Mouse (Mus musculus) forebrain, embryonic 13.5 days (tissue): ENCODE results near the gene Bora. TPM values are rescaled to one million over a fixed set of nuclear protein-coding genes. Genes with fewer than 3 reads are reported as not detected.

Source experiments
- ATAC-seq: fragments of 200-750 bp; cut with Nextera tagmentation; 2 replicates; pipeline ENCODE4 v1.8.0; 2017
- H3K27ac ChIP-seq: fragments of 300-500 bp; sonication (generic); 2 replicates; pipeline ENCODE4 v1.5.1; 2015; ENCODE audit warnings: inconsistent platforms, mild to moderate bottlenecking, moderate library complexity
- H3K27me3 ChIP-seq: fragments of 300-500 bp; sonication (generic); 2 replicates; pipeline ENCODE4 v1.6.1; 2015; ENCODE audit warnings: mild to moderate bottlenecking, inconsistent platforms
- H3K36me3 ChIP-seq: fragments of 300-500 bp; sonication (generic); 2 replicates; pipeline ENCODE4 v1.6.1; 2015; ENCODE audit warnings: mild to moderate bottlenecking, inconsistent platforms; ENCODE audit not compliant: poor library complexity, severe bottlenecking
- H3K4me1 ChIP-seq: fragments of 300-500 bp; sonication (generic); 2 replicates; pipeline ENCODE4 v1.6.1; 2015; ENCODE audit warnings: inconsistent platforms
- H3K4me2 ChIP-seq: fragments of 300-500 bp; sonication (generic); 2 replicates; pipeline ENCODE4 v1.6.1; 2015; ENCODE audit warnings: inconsistent platforms, mild to moderate bottlenecking, moderate library complexity
- H3K4me3 ChIP-seq: fragments of 300-500 bp; sonication (generic); 2 replicates; pipeline ENCODE4 v1.5.1; 2015; ENCODE audit warnings: mild to moderate bottlenecking, inconsistent platforms
- H3K9ac ChIP-seq: fragments of 300-500 bp; sonication (generic); 2 replicates; pipeline ENCODE4 v1.6.1; 2015; ENCODE audit warnings: mild to moderate bottlenecking, inconsistent platforms
- H3K9me3 ChIP-seq: fragments of 300-500 bp; sonication (generic); replicated peaks from 2 replicates; pipeline ENCODE4 v1.6.1; 2016; ENCODE audit warnings: inconsistent platforms
- WGBS: fragments of 180-500 bp; shearing (Covaris S2); methylation state at CpG from one replicate; pipeline ENCODE4 v1.1.7; 2015; 5-methylcytosine and 5-hydroxymethylcytosine counted together
- polyA plus RNA-seq: library from polyadenylated mRNA; unstranded; fragments of >200 nt; fragmentation: Nextera tagmentation; extraction: Ambion mirVana; gene quantifications from 2 replicates; pipeline ENCODE4 v1.2.1, GENCODE M21; 2015

Bora gene
- polyA plus RNA-seq, 1 experiment from 2014 or later: 50.4 TPM

DNA sequence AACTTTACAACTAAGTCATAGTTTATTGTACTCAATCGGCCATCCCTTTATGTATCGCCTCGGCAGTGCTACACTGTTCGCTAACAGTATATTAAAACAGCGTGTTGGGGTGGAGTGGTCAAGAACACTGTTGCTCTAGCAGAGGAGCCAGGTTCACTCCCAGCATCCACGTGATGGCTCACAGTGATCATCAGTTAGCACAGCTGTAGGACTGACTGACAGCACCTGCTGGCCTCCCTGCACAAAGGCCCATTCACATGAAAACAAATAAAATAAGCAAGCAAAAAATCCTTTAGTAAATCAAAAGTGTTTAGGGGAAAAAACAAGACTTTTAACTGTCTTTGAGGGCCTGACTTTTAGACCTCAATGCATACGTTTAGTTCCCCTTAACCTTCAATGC lies 42.9 kb downstream of the Bora start:
- H3K9ac ChIP-seq: no peak overlapping the region
- no peak for ATAC-seq
- H3K36me3 ChIP-seq: peaks cover 74% of the 10 kb centered on the region
- H3K4me3 ChIP-seq: no peak overlapping the region
- 92% methylated on average over 7 of the region's 7 CpGs for WGBS
- no peaks in the 10 kb centered on the region for H3K27me3 ChIP-seq
- no peaks in the 10 kb centered on the region for H3K4me1 ChIP-seq
- no peaks in the 10 kb centered on the region for H3K9me3 ChIP-seq
- no peak overlapping the region for H3K4me2 ChIP-seq
- H3K27ac ChIP-seq: no peak overlapping the region

DNA sequence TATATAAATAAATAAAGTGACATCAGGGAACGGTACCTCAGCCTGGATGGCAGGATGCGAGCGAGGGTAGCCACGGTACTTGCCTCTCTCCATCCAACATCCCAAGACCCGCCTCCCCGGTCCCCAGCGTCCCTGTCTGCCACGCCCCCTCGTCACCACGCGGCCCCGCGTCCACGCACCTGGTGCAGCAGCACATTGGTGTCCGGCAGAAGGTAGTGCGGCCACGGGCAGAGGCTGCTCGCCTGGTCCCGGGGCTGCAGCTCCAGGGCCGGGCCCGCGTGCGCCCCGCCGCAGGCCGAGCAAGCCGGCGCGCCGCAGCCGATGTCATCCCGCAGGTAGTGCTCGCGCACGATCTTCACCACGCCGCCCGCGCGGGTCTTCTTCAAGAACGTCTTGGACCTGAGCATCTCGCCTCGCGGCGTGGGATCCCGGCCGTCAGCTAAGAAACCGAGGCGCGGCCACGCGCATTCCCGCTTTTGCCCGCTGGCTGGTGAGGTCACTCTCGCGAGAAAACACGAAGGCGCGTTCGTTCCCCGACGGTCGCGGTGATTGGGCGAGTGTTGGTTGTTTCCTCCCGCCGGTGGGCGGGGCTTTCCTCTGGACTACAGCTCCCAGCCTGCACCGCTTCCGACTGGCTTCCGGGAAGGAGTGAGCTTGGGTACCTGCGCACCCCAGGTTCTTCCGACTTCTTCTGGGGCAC lies 53.4 kb downstream of the Bora start, which contains the start of the genes Pibf1 and Dis3:
TSS of gene Pibf1 (plus strand) at position 158 of the 700 bp plus-strand sequence.
TSS of gene Dis3 (minus strand) at position 504 of the 700 bp plus-strand sequence.
- H3K4me3 ChIP-seq: peak within 1 kb of the TSS; percentile 97
- under 1% methylated on average over 72 of the region's 73 CpGs for WGBS
- no peaks in the 10 kb centered on the region for H3K9me3 ChIP-seq
- H3K4me1 ChIP-seq: peaks cover 18% of the 10 kb centered on the region
- H3K27me3 ChIP-seq: no peaks in the 10 kb centered on the region
- peak within 1 kb of the TSS; percentile 83 for H3K4me2 ChIP-seq
- peak within 1 kb of the TSS; percentile 70 for H3K27ac ChIP-seq
- peaks cover 49% of the 10 kb centered on the region for H3K36me3 ChIP-seq
- peak; percentile 100 for ATAC-seq
- peak within 1 kb of the TSS; percentile 95 for H3K9ac ChIP-seq

DNA sequence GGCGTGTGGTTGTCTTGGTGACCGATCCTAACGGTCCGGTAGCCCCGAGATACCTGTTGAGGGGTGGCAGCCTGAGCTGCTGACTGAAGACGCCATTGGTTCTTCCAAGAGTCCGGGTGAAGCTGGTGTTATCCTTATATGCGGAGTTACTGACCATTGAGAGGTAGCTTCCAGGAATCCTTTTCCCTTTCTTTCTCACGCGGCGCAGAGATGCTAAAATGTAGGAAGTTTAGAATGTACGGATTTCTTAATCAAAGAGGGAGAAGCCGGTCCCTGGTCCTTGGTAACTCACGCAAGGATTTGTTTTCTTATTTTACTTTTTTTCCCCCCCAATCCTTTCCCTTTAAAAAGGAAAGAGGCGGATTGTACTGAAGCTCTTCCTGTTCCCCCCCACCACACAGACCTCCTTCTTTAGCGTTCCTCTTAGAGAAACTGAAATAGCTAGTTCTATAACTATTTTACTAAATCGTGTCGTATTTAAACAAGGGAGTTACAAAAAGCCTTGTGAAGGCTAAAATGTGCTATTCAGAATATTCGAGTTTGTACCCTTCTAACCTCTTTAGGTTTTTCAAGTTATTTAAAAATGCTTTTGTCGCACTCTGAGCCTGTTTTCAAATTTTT lies 54.1 kb downstream of the Bora start:
- peak overlapping the region; percentile 71 for H3K9ac ChIP-seq
- H3K9me3 ChIP-seq: no peaks in the 10 kb centered on the region
- WGBS: 8% methylated on average over 20 of the region's 20 CpGs
- H3K27ac ChIP-seq: no peak overlapping the region
- peaks cover 18% of the 10 kb centered on the region for H3K4me1 ChIP-seq
- H3K4me3 ChIP-seq: peak overlapping the region; percentile 97
- peaks cover 53% of the 10 kb centered on the region for H3K36me3 ChIP-seq
- peak overlapping the region; percentile 64 for H3K4me2 ChIP-seq
- no peak for ATAC-seq
- H3K27me3 ChIP-seq: no peaks in the 10 kb centered on the region

DNA sequence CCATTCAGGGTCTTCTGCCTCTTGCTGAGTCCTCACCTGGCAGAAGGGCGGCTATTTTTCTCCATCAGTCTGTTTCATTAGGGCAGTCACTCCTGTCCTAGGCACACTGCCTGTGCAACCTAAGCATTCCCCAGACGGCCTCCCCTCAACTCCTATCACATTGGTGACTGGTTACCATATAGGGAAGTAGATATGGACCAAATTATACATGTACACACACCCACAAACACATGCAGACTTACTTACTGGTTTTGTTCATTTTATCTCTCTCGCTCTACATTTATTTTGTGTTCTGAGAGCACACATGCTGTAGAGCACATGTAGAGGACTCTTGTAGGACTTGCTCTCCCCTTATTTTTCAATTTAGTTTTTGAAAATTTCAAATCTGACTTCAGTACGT lies 57.0 kb downstream of the Bora start:
- Histone ChIP-seq H3K27me3 (no peaks in the 10 kb centered on the region), H3K4me3 (no peak overlapping the region), H3K36me3 (peaks cover 53% of the 10 kb centered on the region), H3K27ac (no peak overlapping the region), H3K4me2 (no peak overlapping the region), H3K9ac (no peak overlapping the region), H3K4me1 (peaks cover 18% of the 10 kb centered on the region), H3K9me3 (no peaks in the 10 kb centered on the region)
- 91% methylated on average over 4 of the region's 4 CpGs for WGBS
- no peak for ATAC-seq

DNA sequence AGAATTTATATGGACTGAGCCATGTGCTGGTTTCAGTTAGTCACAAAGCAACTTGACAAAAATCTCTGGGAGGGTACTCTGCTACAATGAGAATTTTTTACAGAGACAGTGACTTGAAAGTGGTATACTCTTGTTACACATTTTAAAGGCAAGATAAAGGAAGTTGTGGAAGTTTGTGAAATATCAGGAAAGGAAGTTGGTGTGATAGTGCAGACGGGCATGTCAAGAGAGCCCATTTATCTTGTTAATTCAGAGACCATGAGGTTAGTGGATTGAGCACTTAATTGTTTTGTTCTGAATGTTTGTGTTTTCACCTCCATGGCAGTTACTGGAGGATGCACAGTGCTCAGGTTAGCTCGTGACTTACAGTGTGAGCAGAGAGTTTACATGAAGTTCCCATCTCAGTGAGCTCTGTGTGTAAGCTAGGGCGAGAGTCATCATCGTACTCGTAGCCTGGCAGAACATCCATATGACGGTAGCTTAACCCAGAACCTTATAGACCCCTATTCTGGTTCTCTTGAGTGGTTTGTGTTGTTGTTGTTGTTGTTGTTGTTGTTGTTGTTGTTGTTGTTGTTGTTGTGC lies 58.6 kb downstream of the Bora start:
- peaks cover 67% of the 10 kb centered on the region for H3K36me3 ChIP-seq
- ATAC-seq: no peak
- H3K4me2 ChIP-seq: no peak overlapping the region

DNA sequence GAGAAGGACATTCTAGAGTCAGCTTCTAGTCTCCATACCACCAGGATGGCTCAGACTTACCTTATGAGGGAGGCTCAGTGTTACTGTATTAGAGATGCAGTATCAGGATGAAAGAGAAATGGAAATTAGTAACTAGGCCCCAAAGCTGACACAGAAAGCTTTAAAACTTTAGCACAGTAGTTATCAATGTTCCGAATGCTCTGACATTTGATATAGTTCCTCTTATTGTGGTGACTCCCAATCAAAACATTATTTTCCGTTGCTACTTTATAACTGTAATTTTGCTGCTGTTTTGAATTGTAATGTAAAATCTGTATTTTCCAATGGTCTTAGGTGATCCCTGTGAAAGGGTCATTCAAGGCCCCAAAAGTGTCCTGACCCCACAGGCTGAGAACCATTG lies 60.6 kb downstream of the Bora start:
- 0 out of 2 replicates have a peak, but pooled peaks cover 2% of the 10 kb centered on the region for H3K4me1 ChIP-seq
- 94% methylated on average over 2 of the region's 2 CpGs for WGBS
- H3K36me3 ChIP-seq: peaks cover 84% of the 10 kb centered on the region
- no peak overlapping the region for H3K27ac ChIP-seq
- H3K9me3 ChIP-seq: no peaks in the 10 kb centered on the region
- no peak overlapping the region for H3K4me2 ChIP-seq
- H3K9ac ChIP-seq: no peak overlapping the region
- no peak overlapping the region for H3K4me3 ChIP-seq
- no peaks in the 10 kb centered on the region for H3K27me3 ChIP-seq
- ATAC-seq: no peak

More for the DNA sequence above, 58.6 kb downstream of the Bora start:
- no peaks in the 10 kb centered on the region for H3K27me3 ChIP-seq
- WGBS: 94% methylated on average over 6 of the region's 6 CpGs
- H3K4me3 ChIP-seq: no peak overlapping the region
- H3K9me3 ChIP-seq: no peaks in the 10 kb centered on the region
- no peak overlapping the region for H3K9ac ChIP-seq
- no peak overlapping the region for H3K27ac ChIP-seq
- peaks cover 10% of the 10 kb centered on the region for H3K4me1 ChIP-seq

DNA sequence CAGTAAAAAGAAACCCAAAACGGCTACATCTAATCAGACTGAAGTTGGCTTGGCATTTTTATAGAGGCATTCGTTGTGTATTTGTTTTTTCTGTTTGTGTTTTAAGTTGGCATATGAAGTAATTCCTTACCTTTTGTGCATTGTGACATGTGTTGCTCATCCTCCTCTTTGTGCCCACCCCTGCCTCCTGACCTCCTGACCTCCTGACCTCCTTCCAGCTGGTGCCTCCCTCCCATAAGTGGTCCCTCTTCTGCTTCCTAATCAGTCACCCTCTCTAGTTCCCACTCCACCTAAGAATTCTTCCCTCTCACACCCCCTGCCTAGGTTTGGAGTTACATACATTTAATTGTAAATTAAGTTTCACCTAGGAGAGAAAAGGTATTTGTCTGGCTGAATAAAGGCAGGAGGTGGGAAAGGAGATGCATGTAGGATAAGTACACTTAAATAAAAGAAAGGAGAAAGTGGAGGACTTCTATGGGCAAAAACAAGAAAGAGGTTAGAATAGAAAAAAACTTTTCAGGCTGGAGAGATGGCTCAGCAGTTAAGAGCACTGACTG lies 61.7 kb downstream of the Bora start:
- Histone ChIP-seq H3K9me3 (no peaks in the 10 kb centered on the region), H3K4me3 (no peak overlapping the region), H3K4me1 (no peaks in the 10 kb centered on the region), H3K27ac (no peak overlapping the region), H3K36me3 (peaks cover 85% of the 10 kb centered on the region), H3K9ac (no peak overlapping the region), H3K4me2 (no peak overlapping the region), H3K27me3 (no peaks in the 10 kb centered on the region)
- WGBS: 87% methylated on average over 2 of the region's 2 CpGs
- ATAC-seq: no peak

DNA sequence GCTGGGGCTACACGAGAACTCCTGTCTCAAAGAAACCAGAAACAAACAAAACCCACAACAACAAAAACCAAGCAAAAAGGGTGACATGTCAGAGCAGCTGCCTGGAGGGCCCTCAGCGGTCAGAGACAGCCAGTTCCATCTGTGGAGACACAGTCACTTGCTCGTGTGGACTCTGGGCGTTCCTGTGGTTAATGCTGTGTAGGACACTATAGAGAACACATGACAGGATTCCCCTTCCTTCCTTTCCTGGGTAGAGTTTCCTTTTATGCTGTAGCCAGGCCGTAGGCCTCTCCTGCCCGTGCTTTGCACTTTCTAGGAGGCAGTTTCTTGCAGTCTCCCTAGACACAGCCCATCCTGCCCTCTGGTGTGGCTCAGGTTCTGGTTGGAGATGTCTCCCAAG lies 62.7 kb downstream of the Bora start:
- peaks cover 83% of the 10 kb centered on the region for H3K36me3 ChIP-seq
- no peak overlapping the region for H3K27ac ChIP-seq
- 86% methylated on average over 6 of the region's 6 CpGs for WGBS
- H3K4me2 ChIP-seq: no peak overlapping the region
- no peaks in the 10 kb centered on the region for H3K9me3 ChIP-seq
- no peak for ATAC-seq
- H3K4me1 ChIP-seq: no peaks in the 10 kb centered on the region
- H3K27me3 ChIP-seq: no peaks in the 10 kb centered on the region
- H3K9ac ChIP-seq: no peak overlapping the region
- no peak overlapping the region for H3K4me3 ChIP-seq

DNA sequence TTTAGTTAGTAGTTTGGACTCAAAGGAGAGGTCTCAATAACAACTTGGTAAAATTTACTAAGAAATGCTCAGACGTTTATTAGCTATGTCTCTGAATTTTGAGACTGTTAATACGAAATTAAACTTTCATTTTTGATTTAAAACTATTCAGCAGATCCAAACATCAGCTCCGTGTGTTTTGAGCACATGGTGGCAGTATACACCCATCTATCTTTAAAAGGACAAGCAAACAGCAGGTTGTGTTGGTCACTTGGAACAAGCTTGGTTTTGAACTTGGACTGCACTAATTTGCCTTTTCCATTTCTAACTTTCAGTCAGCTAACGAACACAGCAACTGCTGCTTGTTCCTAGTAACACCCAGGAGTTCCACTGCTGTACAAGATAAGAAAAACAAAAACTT lies 71.6 kb downstream of the Bora start:
- Histone ChIP-seq H3K9ac (no peak overlapping the region), H3K4me3 (no peak overlapping the region), H3K4me2 (no peak overlapping the region), H3K9me3 (no peaks in the 10 kb centered on the region), H3K27ac (no peak overlapping the region), H3K36me3 (peaks cover 43% of the 10 kb centered on the region), H3K4me1 (no peaks in the 10 kb centered on the region), H3K27me3 (no peaks in the 10 kb centered on the region)
- WGBS: 84% methylated on average over 4 of the region's 4 CpGs
- ATAC-seq: no peak

DNA sequence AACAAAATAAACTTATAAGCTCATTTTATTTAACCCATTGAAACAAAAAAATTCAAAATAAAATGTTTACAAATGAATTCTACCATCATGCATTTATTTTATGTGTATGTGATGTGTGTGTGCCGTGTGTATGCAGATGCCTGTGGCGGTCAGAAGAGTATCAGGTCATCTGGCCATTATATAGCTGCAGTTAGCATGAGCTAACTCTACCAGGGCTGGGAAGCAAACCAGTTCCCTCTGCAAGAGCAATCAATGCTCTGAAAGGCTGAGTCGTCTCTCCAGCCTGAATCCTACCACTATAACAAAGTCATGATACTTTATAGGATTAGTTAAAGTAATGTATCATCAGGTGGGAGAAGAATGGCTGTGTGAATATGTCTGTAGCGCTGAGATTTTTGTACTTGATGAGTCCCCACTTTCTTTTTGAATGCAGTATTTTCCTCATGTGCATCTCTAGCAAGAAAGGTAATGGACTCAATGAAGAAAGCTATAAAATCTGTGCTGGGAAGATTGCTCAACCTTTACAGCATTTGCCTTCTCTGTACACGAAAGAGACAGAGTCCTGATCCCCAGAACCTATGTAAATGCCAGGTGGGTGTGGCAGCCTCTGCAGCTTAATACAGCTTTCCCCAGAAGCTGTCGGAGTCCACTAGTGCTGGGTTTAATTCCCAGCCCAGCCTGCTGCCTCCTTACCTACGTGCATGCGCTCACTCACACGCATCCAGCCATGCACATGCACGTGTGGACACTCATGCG lies 75.7 kb downstream of the Bora start:
- no peak overlapping the region for H3K4me2 ChIP-seq
- H3K9me3 ChIP-seq: no peaks in the 10 kb centered on the region
- WGBS: 87% methylated on average over 11 of the region's 11 CpGs
- H3K9ac ChIP-seq: no peak overlapping the region
- no peak overlapping the region for H3K27ac ChIP-seq
- no peaks in the 10 kb centered on the region for H3K27me3 ChIP-seq
- no peak overlapping the region for H3K4me3 ChIP-seq
- ATAC-seq: no peak
- H3K36me3 ChIP-seq: peaks cover 23% of the 10 kb centered on the region
- no peaks in the 10 kb centered on the region for H3K4me1 ChIP-seq

DNA sequence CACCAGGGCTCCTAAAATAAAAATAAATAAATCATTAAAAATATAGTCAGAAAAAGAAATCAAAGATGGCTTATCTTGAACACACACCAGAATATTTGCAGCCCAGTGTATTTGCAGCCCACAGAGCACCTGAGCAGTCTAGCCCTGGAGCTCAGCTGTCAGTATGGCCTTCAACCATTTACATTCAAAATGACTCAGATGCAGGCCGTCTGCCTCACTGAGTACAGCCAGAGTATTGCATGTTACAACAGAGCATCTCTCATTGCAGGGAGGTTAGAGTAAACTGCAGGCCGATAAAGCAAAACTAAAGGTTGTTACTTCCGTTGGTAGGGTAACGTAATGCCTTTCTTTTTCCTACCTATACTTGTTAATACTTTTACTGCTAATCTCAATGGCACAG lies 78.1 kb downstream of the Bora start:
- ATAC-seq: no peak
- Histone ChIP-seq H3K36me3 (peaks cover 14% of the 10 kb centered on the region; the same call in 1 of the 2 replicates), H3K27me3 (no peaks in the 10 kb centered on the region), H3K4me3 (no peak overlapping the region), H3K4me2 (no peak overlapping the region), H3K4me1 (no peaks in the 10 kb centered on the region), H3K9me3 (no peaks in the 10 kb centered on the region), H3K27ac (no peak overlapping the region), H3K9ac (no peak overlapping the region)
- WGBS: 90% methylated on average over 4 of the region's 4 CpGs
